Mouse (Mus musculus) lung, adult 2 months (tissue): ENCODE results near the gene Chia1. TPM values are rescaled to one million over a fixed set of nuclear protein-coding genes. Genes with fewer than 3 reads are reported as not detected.
"Not testable (repeated sequence)": the region's sequence is repeated elsewhere in the genome, so short reads cannot be mapped to it uniquely, and the experiment has no call there.

Source experiments
- DNase-seq: peaks from one replicate; pipeline ENCODE4 v3.0.0; 2022
- H3K4me1 ChIP-seq: fragments of 200-500 bp; 2 replicates; pipeline ENCODE4 v1.6.1; 2011; ENCODE audit warnings: low read length; ENCODE audit not compliant: control insufficient read depth, insufficient read depth
- H3K4me3 ChIP-seq: fragments of 200-500 bp; replicated peaks from 2 replicates; pipeline ENCODE3; 2011; ENCODE audit warnings: low read depth, mild to moderate bottlenecking, control low read depth, low read length; ENCODE audit errors: extremely low read depth
- CTCF ChIP-seq: fragments of 200-500 bp; IDR thresholded peaks from 2 replicates; pipeline ENCODE4 v1.5.1; 2011; ENCODE audit warnings: mild to moderate bottlenecking, low read length, control low read depth; ENCODE audit not compliant: insufficient read depth
- POLR2A ChIP-seq: fragments of 200-500 bp; IDR thresholded peaks from 2 replicates; pipeline ENCODE4 v1.6.1; 2011; ENCODE audit warnings: low read depth, mild to moderate bottlenecking, control low read depth, low read length, borderline replicate concordance; ENCODE audit errors: extremely low read depth
- WGBS: fragments of 180-500 bp; shearing (Covaris S2); methylation state at CpG from one replicate; pipeline ENCODE4 v1.1.7; 2018; 5-methylcytosine and 5-hydroxymethylcytosine counted together
- polyA plus RNA-seq: library from polyadenylated mRNA; depleted of rRNA; stranded (reverse); fragments of >200 nt; gene quantifications from 2 replicates; pipeline ENCODE4 v1.2.3, GENCODE M21; 2012; rRNA removed

Gene Chia1
- polyA plus RNA-seq, 1 experiment, result 34.4 TPM

DNA sequence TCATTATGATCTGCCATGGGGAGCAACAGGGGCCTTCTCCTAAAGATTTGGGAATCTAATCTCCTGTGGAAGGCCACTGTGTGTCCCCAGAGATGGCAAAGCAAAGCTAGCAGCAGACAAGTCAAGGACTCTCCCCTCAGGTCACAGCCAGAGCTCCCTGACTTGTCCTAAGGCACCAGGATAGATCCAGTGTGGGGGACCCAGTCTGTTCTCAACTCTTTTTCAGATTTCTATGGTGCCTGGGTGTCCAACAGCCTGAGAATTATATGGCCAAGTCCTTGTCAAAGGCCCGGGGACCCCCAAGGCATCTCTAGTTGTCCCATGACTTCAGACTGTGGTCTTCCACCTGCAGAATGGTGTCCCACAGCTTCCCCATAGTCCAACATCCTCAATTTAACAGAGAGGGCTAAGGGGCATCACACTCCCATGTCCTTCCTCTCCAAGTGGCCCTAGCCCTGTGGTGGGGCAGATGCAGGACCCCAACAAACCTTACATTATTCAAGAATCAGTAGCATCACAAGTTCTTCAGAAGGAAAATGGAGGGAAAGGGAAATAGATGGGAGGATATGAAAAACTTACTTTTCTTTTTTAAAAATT, 58.2 kb downstream of the Chia1 start:
- no peak for DNase-seq
- no peaks in the 10 kb centered on the region for H3K4me1 ChIP-seq
- TF ChIP-seq CTCF (no peak), POLR2A (no peak)
- H3K4me3 ChIP-seq, result no peak overlapping the region
- WGBS, result 84% methylated on average over 1 of the region's 1 CpGs

DNA sequence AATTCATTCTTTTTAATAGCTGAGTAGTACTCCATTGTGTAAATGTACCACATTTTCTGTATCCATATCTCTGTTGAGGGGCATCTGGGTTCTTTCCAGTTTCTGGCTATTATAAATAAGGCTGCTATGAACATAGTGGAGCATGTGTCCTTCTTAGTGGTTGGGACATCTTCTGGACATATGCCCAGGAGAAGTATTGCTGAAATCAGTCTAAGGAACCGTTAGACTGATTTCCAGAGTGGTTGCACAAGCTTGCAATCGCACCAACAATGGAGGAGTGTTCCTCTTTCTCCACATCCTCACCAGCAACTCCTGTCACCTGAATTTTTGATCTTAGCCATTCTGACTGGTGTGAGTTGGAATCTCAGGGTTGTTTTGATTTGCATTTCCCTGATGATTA, 59.5 kb downstream of the Chia1 start:
- not testable (repeated sequence) for H3K4me1 ChIP-seq, H3K4me3 ChIP-seq, DNase-seq
- 51% methylated on average over 2 of the region's 2 CpGs for WGBS

DNA sequence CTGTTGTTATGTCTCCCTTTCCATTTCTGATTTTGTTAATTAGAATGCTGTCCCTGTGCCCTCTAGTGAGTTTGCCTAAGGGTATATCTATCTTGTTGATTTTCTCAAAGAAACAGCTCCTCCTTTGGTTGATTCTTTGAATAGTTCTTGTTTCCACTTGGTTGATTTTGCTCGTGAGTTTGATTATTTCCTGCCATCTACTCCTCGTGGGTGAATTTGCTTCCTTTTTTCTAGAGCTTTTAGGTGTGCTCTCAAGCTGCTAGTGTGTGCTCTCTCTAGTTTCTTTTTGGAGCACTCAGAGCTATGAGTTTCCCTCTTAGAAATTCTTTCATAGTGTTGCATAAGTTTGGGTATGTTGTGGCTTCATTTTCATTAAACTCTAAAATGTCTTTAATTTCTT, 61.9 kb downstream of the Chia1 start:
- H3K4me3 ChIP-seq, DNase-seq, H3K4me1 ChIP-seq: not testable (repeated sequence)
- WGBS, result 30% methylated on average over 2 of the region's 2 CpGs

DNA sequence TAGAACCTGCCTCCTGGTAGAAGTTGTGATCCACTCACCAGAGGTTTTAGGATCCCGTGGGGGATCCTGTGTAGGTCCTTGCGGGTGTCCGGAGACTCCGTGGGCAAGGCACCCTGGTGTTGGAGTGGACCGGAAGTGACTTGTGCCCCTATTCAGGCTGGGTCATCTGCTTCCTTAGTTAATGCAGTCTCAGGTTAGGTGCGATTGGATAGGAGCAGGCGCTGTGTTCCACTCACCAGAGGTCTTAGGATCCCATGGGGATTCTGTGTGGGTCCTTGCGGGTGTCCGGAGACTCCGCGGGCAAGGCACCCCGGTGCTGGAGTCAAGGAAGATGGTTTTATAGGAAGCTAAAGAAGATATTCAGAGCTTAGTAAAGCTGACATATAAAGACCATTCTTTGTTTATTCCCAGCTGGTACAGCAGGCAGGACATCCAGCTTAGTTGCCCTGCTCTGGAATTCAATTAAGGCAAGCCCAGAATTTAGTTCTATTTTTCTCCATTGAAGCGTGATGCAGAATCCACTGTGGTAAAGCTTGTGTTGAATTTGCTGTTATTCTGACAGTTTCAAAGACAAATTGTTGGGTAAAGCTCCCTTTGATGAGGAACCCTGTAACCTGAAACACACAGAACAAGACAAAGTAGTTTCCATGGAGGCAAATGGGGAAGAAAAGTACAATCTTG, 64.6 kb downstream of the Chia1 start:
- Histone ChIP-seq H3K4me3 (no peak overlapping the region), H3K4me1 (no peaks in the 10 kb centered on the region)
- no peak for DNase-seq
- WGBS, result 87% methylated on average over 13 of the region's 13 CpGs
- TF ChIP-seq POLR2A (no peak), CTCF (no peak)

Other genes starting within 250 kb of the Chia1 start
- gene Adora3, start 242.4 kb upstream of the Chia1 start, polyA plus RNA-seq, result 0.84 and 1.2 TPM in 2 replicates
- gene Tmigd3, start 242.3 kb upstream of the Chia1 start, polyA plus RNA-seq, result 1.3 and 2.2 TPM in 2 replicates
- gene I830077J02Rik, start 180.6 kb upstream of the Chia1 start, polyA plus RNA-seq, result 2.3 and 3.7 TPM in 2 replicates
- gene Wdr77, start 153.9 kb upstream of the Chia1 start, polyA plus RNA-seq, result 16.7 and 31.0 TPM in 2 replicates
- gene Atp5f1, start 153.1 kb upstream of the Chia1 start, polyA plus RNA-seq, result 68.9 and 81.7 TPM in 2 replicates
- gene Ovgp1, start 139.5 kb upstream of the Chia1 start, polyA plus RNA-seq, result 0.68 and 1.4 TPM in 2 replicates
- gene Pifo, start 98.6 kb upstream of the Chia1 start, polyA plus RNA-seq, result 5.5 and 8.0 TPM in 2 replicates
- 0.09 TPM in 1 of 2 replicates, not detected in the other for gene Chil5, start 80.4 kb upstream of the Chia1 start, polyA plus RNA-seq
- gene Chil3, start 54.3 kb downstream of the Chia1 start, polyA plus RNA-seq, result 206 and 281 TPM in 2 replicates
- gene Chil4, start 106.3 kb downstream of the Chia1 start, polyA plus RNA-seq, result 0.07 TPM in 1 of 2 replicates, not detected in the other